Mouse (Mus musculus): ENCODE data around the gene Srrt. TPM values are rescaled to one million over a fixed set of nuclear protein-coding genes. Genes with fewer than 3 reads are reported as not detected.

The Srrt gene
- total and polyA plus RNA-seq, 3 experiments, result 291 to 454 TPM; not detected in 1

GRCm38 (mm10) chr5:137303609-137304008 is 3.9 kb downstream of the Srrt start (continued):
- TF ChIP-seq E2F4 (IDR thresholded peaks at IDR 0.05; ENCODE audit: borderline replicate concordance, low read depth, low read length), result no peak
- TF ChIP-seq GATA1 (IDR thresholded peaks at IDR 0.05; ENCODE audit: low read depth, low read length), result peak; percentile 94
- 0 out of 2 replicates have a peak, but pooled peaks have one; percentile 26 for TF ChIP-seq MXI1 (IDR thresholded peaks at IDR 0.05; ENCODE audit: low read depth, low read length)
- TF ChIP-seq KAT2A (conservative IDR thresholded peaks at IDR 0.05; ENCODE audit: low read depth, low read length), result no peak
- peak; percentile 52 for TF ChIP-seq TAL1 (IDR thresholded peaks at IDR 0.05; ENCODE audit: low read length)
- no peak for TF ChIP-seq ZC3H11A (IDR thresholded peaks at IDR 0.05; ENCODE audit: low read depth, low read length)
- peak; percentile 95 for TF ChIP-seq TCF12 (IDR thresholded peaks at IDR 0.05; ENCODE audit: low read depth, low read length)
- TF ChIP-seq MYC (IDR thresholded peaks at IDR 0.05; ENCODE audit: low read depth, low read length), result no peak
- no peak for TF ChIP-seq POLR2A (IDR thresholded peaks at IDR 0.05; ENCODE audit: control insufficient read depth in 1 of 2, insufficient read depth in 1 of 2, low read depth in 1 of 2, low read length in 2 of 2, poor library complexity in 1 of 2)
- TF ChIP-seq CTCF (IDR thresholded peaks at IDR 0.05 in 2 of 3, conservative IDR thresholded peaks at IDR 0.05 in 1 of 3; ENCODE audit: control insufficient read depth in 1 of 3, insufficient read depth in 1 of 3, low read depth in 2 of 3, low read length in 3 of 3, poor library complexity in 1 of 3, severe bottlenecking in 1 of 3), result no peak
- TF ChIP-seq ELF1 (IDR thresholded peaks at IDR 0.05; ENCODE audit: low read depth, low read length), result no peak
- peak; percentile 61; the same call in 1 of the 2 replicates for TF ChIP-seq BHLHE40 (IDR thresholded peaks at IDR 0.05; ENCODE audit: borderline replicate concordance, low read depth, low read length)
- no peak for TF ChIP-seq JUND (IDR thresholded peaks at IDR 0.05; ENCODE audit: low read depth, low read length)
- TF ChIP-seq ZKSCAN1 (IDR thresholded peaks at IDR 0.05; ENCODE audit: low read depth, low read length), result no peak
- no peak for TF ChIP-seq TBP (IDR thresholded peaks at IDR 0.05; ENCODE audit: low read depth, low read length)
- no peak for TF ChIP-seq POLR2AphosphoS2 (IDR thresholded peaks at IDR 0.05; ENCODE audit: low read length)
- TF ChIP-seq ZNF384 (IDR thresholded peaks at IDR 0.05; ENCODE audit: low read depth, low read length), result no peak
- no peak for TF ChIP-seq MAX (IDR thresholded peaks at IDR 0.05; ENCODE audit: low read length)

- Histone ChIP-seq H3K27me3 (ENCODE audit: control insufficient read depth in 1 of 2, insufficient read depth in 2 of 2, low read length in 2 of 2) (no peaks in the 10 kb centered on the region), H3K9me3 (replicated peaks; ENCODE audit: insufficient read depth, low read length) (no peaks in the 10 kb centered on the region), H3K27ac (ENCODE audit: control insufficient read depth, low read depth, low read length) (no peak overlapping the region), H3K4me1 (ENCODE audit: control insufficient read depth in 1 of 2, insufficient read depth in 2 of 2, low read length in 2 of 2) (peaks cover 11 to 48% of the 10 kb centered on the region in 2 experiments), H3K9ac (ENCODE audit: control insufficient read depth, low read depth, low read length, poor library complexity, severe bottlenecking) (no peak overlapping the region), H3K79me2 (ENCODE audit: control insufficient read depth, insufficient read depth, low read length, poor library complexity) (peaks cover 30% of the 10 kb centered on the region), H3K4me3 (ENCODE audit: control insufficient read depth in 1 of 2, insufficient read depth in 1 of 2, low read depth in 2 of 2, low read length in 2 of 2) (no peak overlapping the region), H3K36me3 (ENCODE audit: control insufficient read depth in 1 of 2, insufficient read depth in 2 of 2, low read length in 2 of 2) (peaks cover 21 to 52% of the 10 kb centered on the region in 2 experiments)
- DNase-seq (ENCODE audit: low read depth, low spot score), result no peak
- no peak for TF ChIP-seq TBP (IDR thresholded peaks at IDR 0.05; ENCODE audit: low read depth, low read length)
- TF ChIP-seq ELF1 (IDR thresholded peaks at IDR 0.05; ENCODE audit: low read depth, low read length), result no peak
- TF ChIP-seq POLR2A (IDR thresholded peaks at IDR 0.05; ENCODE audit: control insufficient read depth in 1 of 2, insufficient read depth in 1 of 2, low read depth in 1 of 2, low read length in 2 of 2, poor library complexity in 1 of 2), result no peak
- no peak for TF ChIP-seq UBTF (IDR thresholded peaks at IDR 0.05; ENCODE audit: borderline replicate concordance, insufficient read depth, low read depth, low read length)
- TF ChIP-seq TCF12 (IDR thresholded peaks at IDR 0.05; ENCODE audit: low read depth, low read length), result no peak
- no peak for TF ChIP-seq TAL1 (IDR thresholded peaks at IDR 0.05; ENCODE audit: low read length)
- TF ChIP-seq ZMIZ1 (IDR thresholded peaks at IDR 0.05; ENCODE audit: low read depth, low read length), result no peak
- no peak for TF ChIP-seq SMC3 (IDR thresholded peaks at IDR 0.05; ENCODE audit: low read depth, low read length)
- TF ChIP-seq EP300 (IDR thresholded peaks at IDR 0.05; ENCODE audit: low read depth in 1 of 2, low read length in 2 of 2), result no peak
- no peak for TF ChIP-seq MYB (IDR thresholded peaks at IDR 0.05; ENCODE audit: low read depth, low read length)
- no peak for TF ChIP-seq SIN3A (IDR thresholded peaks at IDR 0.05; ENCODE audit: low read length)
These were observed 6.2 kb downstream of the Srrt start for GRCm38 (mm10) chr5:137301253-137301652.

Data from MEL (cell line).